Mouse (Mus musculus): ENCODE results near the gene Eif1ad.

GRCm38 (mm10) chr19:5402293-5402692, 35.8 kb downstream of the Eif1ad start, which contains the start of gene Tsga10ip:
- TF ChIP-seq EP300 (optimal IDR thresholded peaks at IDR 0.05) (no peak), CTCF (IDR thresholded peaks at IDR 0.05; ENCODE audit: low read depth) (0 out of 2 replicates have a peak, but pooled peaks have one; percentile 1)
